Mouse (Mus musculus) G1E-ER4 (cell line): Measurements from ENCODE around the gene Trf. TPM values are rescaled to one million over a fixed set of nuclear protein-coding genes. Genes with fewer than 3 reads are reported as not detected.

Source experiments
- GATA1 ChIP-seq: IDR thresholded peaks from one replicate; pipeline ENCODE4 v1.8.0; 2012; ENCODE audit warnings: low read length, inconsistent platforms
- polyA plus RNA-seq: library from polyadenylated mRNA; stranded (reverse); fragments of >175 nt; gene quantifications from 2 replicates; pipeline ENCODE4 v1.2.3, GENCODE M21; 2012

The Trf gene
- polyA plus RNA-seq = not detected in 2 replicates

GRCm38 (mm10) chr9:103230151-103230951 lies at the start of gene Trf, which contains the start of gene Gm20425:
Gene Trf (minus strand): TSS chr9:103230444.
Gene Gm20425 (minus strand): TSS chr9:103230307.
- TF ChIP-seq GATA1 = no peak

- TF ChIP-seq GATA1 = no peak
Observed at GRCm38 (mm10) chr9:103276876-103277275, 46.6 kb upstream of the Trf start.

- TF ChIP-seq GATA1 = no peak
Observed at GRCm38 (mm10) chr9:103275676-103276075, 45.4 kb upstream of the Trf start.

GRCm38 (mm10) chr9:103274819-103275218 lies 44.6 kb upstream of the Trf start:
- TF ChIP-seq GATA1 = no peak

- no peak for TF ChIP-seq GATA1
Observed at GRCm38 (mm10) chr9:103271104-103271503, 40.9 kb upstream of the Trf start.

GRCm38 (mm10) chr9:103265778-103266177 lies 35.5 kb upstream of the Trf start:
- no peak for TF ChIP-seq GATA1

- TF ChIP-seq GATA1 = no peak
Observed at GRCm38 (mm10) chr9:103252906-103253305, 22.7 kb upstream of the Trf start.

GRCm38 (mm10) chr9:103248618-103249017 lies 18.4 kb upstream of the Trf start:
- no peak for TF ChIP-seq GATA1

GRCm38 (mm10) chr9:103246526-103247168 lies 16.4 kb upstream of the Trf start:
- no peak for TF ChIP-seq GATA1

- no peak for TF ChIP-seq GATA1
Observed at GRCm38 (mm10) chr9:103243640-103244039, 13.4 kb upstream of the Trf start.

- TF ChIP-seq GATA1 = no peak
Observed at GRCm38 (mm10) chr9:103241206-103241605, 11.0 kb upstream of the Trf start.

GRCm38 (mm10) chr9:103239471-103239870 lies 9.2 kb upstream of the Trf start:
- TF ChIP-seq GATA1 = no peak

GRCm38 (mm10) chr9:103234565-103235165 lies 4.4 kb upstream of the Trf start:
- TF ChIP-seq GATA1 = no peak

- no peak for TF ChIP-seq GATA1
Observed at GRCm38 (mm10) chr9:103234059-103234458, 3.8 kb upstream of the Trf start.

- no peak for TF ChIP-seq GATA1
Observed at GRCm38 (mm10) chr9:103233006-103233395, 2.8 kb upstream of the Trf start.

- no peak for TF ChIP-seq GATA1
Observed at GRCm38 (mm10) chr9:103232232-103233005, 2.2 kb upstream of the Trf start.
